Mouse (Mus musculus) midbrain, embryonic 15.5 days (tissue): ENCODE measurements around the gene Frmd4a. TPM values are rescaled to one million over a fixed set of nuclear protein-coding genes. Genes with fewer than 3 reads are reported as not detected.
"Not testable (repeated sequence)": the region's sequence is repeated elsewhere in the genome, so short reads cannot be mapped to it uniquely, and the experiment has no call there.

Experiments used
- ATAC-seq: fragments of 200-750 bp; cut with Nextera tagmentation; replicated peaks from 2 replicates; pipeline ENCODE4 v1.8.0; 2017; ENCODE audit warnings: moderate TSS enrichment
- H3K27ac ChIP-seq: fragments of 300-500 bp; sonication (generic); 2 replicates; pipeline ENCODE4 v1.5.1; 2015; ENCODE audit warnings: mild to moderate bottlenecking, inconsistent platforms
- H3K27me3 ChIP-seq: fragments of 300-500 bp; sonication (generic); replicated peaks from 2 replicates; pipeline ENCODE4 v1.6.1; 2015; ENCODE audit warnings: inconsistent platforms
- H3K36me3 ChIP-seq: fragments of 300-500 bp; sonication (generic); replicated peaks from 2 replicates; pipeline ENCODE4 v1.6.1; 2015; ENCODE audit warnings: inconsistent platforms
- H3K4me1 ChIP-seq: fragments of 300-500 bp; sonication (generic); 2 replicates; pipeline ENCODE4 v1.6.1; 2015; ENCODE audit warnings: inconsistent platforms
- H3K4me2 ChIP-seq: fragments of 300-500 bp; sonication (generic); 2 replicates; pipeline ENCODE4 v1.6.1; 2015; ENCODE audit warnings: inconsistent platforms, mild to moderate bottlenecking, moderate library complexity
- H3K4me3 ChIP-seq: fragments of 300-500 bp; sonication (generic); 2 replicates; pipeline ENCODE4 v1.5.1; 2015; ENCODE audit warnings: mild to moderate bottlenecking, inconsistent platforms
- H3K9ac ChIP-seq: fragments of 300-500 bp; sonication (generic); 2 replicates; pipeline ENCODE4 v1.6.1; 2015; ENCODE audit warnings: mild to moderate bottlenecking, inconsistent platforms
- H3K9me3 ChIP-seq: fragments of 300-500 bp; sonication (generic); 2 replicates; pipeline ENCODE4 v1.6.1; 2016; ENCODE audit warnings: inconsistent platforms
- WGBS: fragments of 180-500 bp; shearing (Covaris S2); methylation state at CpG from one replicate; pipeline ENCODE4 v1.1.7; 2015; ENCODE audit warnings: mixed read lengths; 5-methylcytosine and 5-hydroxymethylcytosine counted together
- polyA plus RNA-seq: library from polyadenylated mRNA; unstranded; fragments of >200 nt; fragmentation: Nextera tagmentation; extraction: Ambion mirVana; gene quantifications from 2 replicates; pipeline ENCODE4 v1.2.1, GENCODE M21; 2015

The Frmd4a gene
- polyA plus RNA-seq, 1 experiment from 2014 or later = 62.7 TPM

DNA sequence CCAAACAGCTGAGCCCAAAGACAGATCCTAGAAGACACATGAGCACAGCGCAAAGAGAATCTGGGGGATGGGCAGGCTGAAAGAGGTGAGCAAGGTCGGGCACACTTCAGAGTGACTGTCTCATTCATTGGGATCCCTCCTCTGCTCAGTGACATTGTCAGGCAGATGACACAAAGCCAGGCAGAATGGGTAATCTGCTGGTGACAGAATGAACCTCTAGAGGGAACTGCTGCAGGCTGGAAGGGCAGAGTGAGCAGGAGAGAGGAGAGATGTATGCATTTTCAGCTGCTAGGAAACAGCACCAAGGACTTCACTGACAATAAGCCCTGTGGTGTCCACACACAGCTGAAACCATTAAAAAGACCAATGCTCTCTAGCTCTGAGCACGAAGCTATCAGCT is 211.0 kb downstream of the Frmd4a start:
- no peaks in the 10 kb centered on the region for H3K27me3 ChIP-seq
- no peaks in the 10 kb centered on the region for H3K36me3 ChIP-seq
- peak; percentile 41; the same call in 1 of the 2 replicates for ATAC-seq
- H3K9ac ChIP-seq = no peak overlapping the region
- H3K4me2 ChIP-seq = no peak overlapping the region
- H3K9me3 ChIP-seq = no peaks in the 10 kb centered on the region
- H3K4me3 ChIP-seq = no peak overlapping the region
- H3K27ac ChIP-seq = 0 out of 2 replicates have a peak overlapping the region, but pooled peaks have one; percentile 7
- peaks cover 39% of the 10 kb centered on the region for H3K4me1 ChIP-seq
- WGBS = 23% methylated on average over 3 of the region's 3 CpGs

DNA sequence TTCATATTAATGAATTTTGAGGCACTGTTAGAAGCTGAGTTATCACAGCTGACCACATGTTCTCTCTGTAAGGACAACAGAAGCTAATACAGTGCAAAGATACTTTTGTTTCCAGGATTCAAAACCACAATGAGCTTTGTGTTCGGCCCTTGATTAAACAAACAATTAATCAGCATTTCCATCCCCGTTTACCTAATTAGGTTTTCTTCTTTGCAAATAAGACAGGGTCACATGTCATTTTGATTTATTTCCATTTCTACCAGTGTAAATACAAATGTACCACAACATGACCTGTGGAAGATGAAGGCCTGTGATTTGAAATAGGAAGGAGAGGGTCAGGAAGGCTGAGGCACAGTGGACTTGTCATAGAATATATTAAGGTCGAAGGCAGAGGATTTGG is 214.8 kb downstream of the Frmd4a start:
- Histone ChIP-seq H3K4me2 (peak overlapping the region; percentile 38; the same call in 1 of the 2 replicates), H3K9me3 (no peaks in the 10 kb centered on the region), H3K36me3 (no peaks in the 10 kb centered on the region), H3K27ac (peak overlapping the region; percentile 71; the same call in 1 of the 2 replicates), H3K4me1 (peaks cover 35% of the 10 kb centered on the region), H3K27me3 (no peaks in the 10 kb centered on the region), H3K4me3 (no peak overlapping the region), H3K9ac (no peak overlapping the region)
- WGBS = 25% methylated on average over 3 of the region's 3 CpGs
- ATAC-seq = 0 out of 2 replicates have a peak, but pooled peaks have one; percentile 7

DNA sequence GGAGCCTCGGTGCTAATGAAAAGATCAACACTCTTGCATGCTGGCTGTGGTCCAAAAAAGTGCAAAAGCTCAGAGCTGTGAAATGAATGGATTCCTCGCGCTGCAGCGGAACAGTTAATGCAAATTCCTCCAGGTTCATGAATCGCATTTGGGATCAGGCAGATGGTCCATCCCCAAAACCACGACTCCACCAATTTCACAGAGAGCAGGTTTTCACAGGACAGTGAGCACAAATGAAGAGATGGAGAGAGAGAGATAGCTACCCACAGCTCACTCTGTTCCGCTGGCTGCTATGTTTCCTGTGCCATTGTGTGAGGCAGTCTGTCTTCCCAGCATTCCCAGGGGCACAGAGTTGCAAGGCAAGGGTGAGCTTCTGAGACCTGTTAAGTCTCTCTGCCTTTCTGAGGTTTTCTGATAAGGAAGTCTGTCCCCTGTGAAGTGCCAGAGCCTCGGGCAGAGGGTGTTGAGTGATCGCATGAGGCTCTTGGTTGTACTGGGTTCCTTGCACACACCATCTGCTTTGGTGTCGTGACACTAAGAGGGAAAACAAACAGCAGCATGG is 215.3 kb downstream of the Frmd4a start:
- no peaks in the 10 kb centered on the region for H3K27me3 ChIP-seq
- no peaks in the 10 kb centered on the region for H3K9me3 ChIP-seq
- 12% methylated on average over 10 of the region's 10 CpGs for WGBS
- H3K9ac ChIP-seq = 0 out of 2 replicates have a peak overlapping the region, but pooled peaks have one; percentile 2
- peak overlapping the region; percentile 71 for H3K27ac ChIP-seq
- peaks cover 31% of the 10 kb centered on the region for H3K4me1 ChIP-seq
- H3K4me3 ChIP-seq = no peak overlapping the region
- H3K4me2 ChIP-seq = peak overlapping the region; percentile 38
- peak; percentile 35; the same call in 1 of the 2 replicates for ATAC-seq
- no peaks in the 10 kb centered on the region for H3K36me3 ChIP-seq

DNA sequence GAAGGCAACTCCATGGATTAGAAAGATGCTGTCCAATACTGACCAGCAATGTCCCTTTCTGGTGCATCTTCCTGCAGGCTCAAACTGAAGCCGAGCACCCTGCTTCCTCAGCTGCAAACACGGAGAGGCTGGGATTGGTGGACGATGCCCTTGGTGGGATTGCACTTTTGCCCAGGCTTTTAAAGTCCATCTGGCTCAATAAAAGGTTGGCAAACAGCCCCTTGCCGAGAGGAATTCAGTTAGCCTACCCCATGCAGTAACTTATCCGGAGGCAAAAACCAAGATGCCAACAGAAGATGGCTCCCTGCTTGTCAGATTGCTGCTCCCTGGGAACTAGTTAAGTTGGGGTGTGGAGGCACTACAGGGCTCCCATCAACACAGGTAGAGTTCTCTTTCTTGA is 220.2 kb downstream of the Frmd4a start:
- no peak for ATAC-seq
- Histone ChIP-seq H3K9me3 (no peaks in the 10 kb centered on the region), H3K36me3 (no peaks in the 10 kb centered on the region), H3K9ac (no peak overlapping the region), H3K4me1 (peaks cover 15% of the 10 kb centered on the region), H3K27me3 (no peaks in the 10 kb centered on the region), H3K27ac (no peak overlapping the region), H3K4me2 (no peak overlapping the region), H3K4me3 (no peak overlapping the region)
- WGBS = 91% methylated on average over 5 of the region's 5 CpGs

DNA sequence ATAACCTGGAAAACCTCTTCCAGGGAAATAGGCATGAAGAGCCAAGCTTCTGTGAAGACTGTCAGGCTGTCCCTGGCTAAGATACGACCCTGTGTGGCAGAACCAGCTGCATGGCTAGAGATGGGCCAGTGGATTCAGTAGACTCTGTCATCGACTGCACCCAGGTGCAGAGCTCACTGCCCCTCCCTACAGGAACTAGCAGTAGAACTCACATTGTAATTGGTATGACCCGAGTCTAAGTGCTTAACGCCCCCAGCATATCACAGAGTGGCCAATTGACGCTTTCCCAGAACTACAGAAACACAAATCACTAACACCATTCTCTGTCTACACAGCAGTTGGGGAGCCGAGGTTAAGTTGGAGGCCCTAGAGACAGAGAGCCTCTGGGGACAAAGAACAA is 232.2 kb downstream of the Frmd4a start:
- no peaks in the 10 kb centered on the region for H3K27me3 ChIP-seq
- no peaks in the 10 kb centered on the region for H3K36me3 ChIP-seq
- ATAC-seq = no peak
- H3K4me2 ChIP-seq = no peak overlapping the region
- peaks cover 13% of the 10 kb centered on the region for H3K4me1 ChIP-seq
- H3K9me3 ChIP-seq = no peaks in the 10 kb centered on the region
- 30% methylated on average over 6 of the region's 6 CpGs for WGBS
- H3K9ac ChIP-seq = no peak overlapping the region
- no peak overlapping the region for H3K27ac ChIP-seq
- H3K4me3 ChIP-seq = no peak overlapping the region

DNA sequence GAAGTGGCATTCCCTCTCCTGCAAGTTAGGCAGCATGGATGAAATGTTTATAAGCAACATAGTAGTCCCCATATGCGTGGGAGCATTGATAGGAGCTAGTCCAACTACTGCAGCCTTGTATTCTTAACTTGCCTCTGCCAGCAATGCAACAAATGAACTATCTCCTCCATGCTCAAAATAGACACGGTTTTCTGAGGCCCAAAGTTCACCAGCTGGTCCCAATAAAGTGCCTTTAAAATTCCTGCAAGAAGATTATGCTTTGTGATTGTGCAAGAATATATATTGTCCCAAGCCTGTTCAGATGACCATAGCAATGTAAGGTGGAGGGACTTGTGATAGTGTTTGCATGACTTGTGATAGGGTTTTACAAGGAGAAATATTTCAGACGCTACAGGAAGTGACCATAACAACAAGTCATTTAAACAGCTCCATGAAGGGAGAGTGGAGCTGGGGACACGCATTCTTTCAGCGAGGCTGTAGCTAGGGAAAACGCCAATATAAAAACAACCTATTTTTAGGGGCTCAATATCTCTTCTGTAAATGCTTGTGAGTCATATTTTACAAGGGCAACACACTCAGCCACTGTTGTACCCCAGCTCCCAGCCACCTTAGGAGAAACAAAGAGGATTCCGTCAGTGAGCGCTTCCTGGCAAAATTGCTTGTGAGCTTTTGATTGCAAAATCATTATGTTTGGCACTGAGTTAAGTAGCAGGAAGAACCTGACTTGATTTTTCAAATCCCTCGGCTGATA is 235.2 kb downstream of the Frmd4a start:
- Histone ChIP-seq H3K27me3 (no peaks in the 10 kb centered on the region), H3K9me3 (no peaks in the 10 kb centered on the region), H3K4me3 (no peak overlapping the region), H3K9ac (no peak overlapping the region), H3K4me1 (peaks cover 13% of the 10 kb centered on the region), H3K36me3 (no peaks in the 10 kb centered on the region), H3K27ac (peak overlapping the region; percentile 65), H3K4me2 (no peak overlapping the region)
- whole genome bisulfite sequencing = 39% methylated on average over 9 of the region's 9 CpGs
- ATAC-seq = no peak

DNA sequence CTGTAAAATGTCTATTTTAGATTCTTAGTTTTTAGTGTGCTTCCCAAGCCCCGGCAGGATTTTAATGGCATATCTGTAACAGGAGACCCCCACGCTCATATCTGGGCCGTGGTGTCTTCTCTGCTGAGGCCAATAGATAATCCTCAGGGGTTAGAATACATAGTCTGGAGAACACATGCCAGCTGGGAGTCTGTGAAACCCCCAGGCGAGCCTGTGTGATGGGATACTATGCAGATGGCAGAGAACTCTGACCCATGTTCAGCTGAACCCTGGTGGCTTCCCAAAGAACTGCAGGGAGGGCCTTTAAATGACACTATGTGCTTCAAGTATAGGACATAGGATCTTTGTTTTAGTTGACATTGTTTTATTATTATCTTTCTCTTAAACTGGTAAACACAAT is 235.8 kb downstream of the Frmd4a start:
- no peaks in the 10 kb centered on the region for H3K9me3 ChIP-seq
- H3K36me3 ChIP-seq = no peaks in the 10 kb centered on the region
- no peak overlapping the region for H3K4me2 ChIP-seq
- no peaks in the 10 kb centered on the region for H3K27me3 ChIP-seq
- no peak overlapping the region for H3K9ac ChIP-seq
- WGBS = 16% methylated on average over 4 of the region's 4 CpGs
- peaks cover 13% of the 10 kb centered on the region for H3K4me1 ChIP-seq
- H3K27ac ChIP-seq = peak overlapping the region; percentile 65
- no peak overlapping the region for H3K4me3 ChIP-seq
- ATAC-seq = peak; percentile 57

DNA sequence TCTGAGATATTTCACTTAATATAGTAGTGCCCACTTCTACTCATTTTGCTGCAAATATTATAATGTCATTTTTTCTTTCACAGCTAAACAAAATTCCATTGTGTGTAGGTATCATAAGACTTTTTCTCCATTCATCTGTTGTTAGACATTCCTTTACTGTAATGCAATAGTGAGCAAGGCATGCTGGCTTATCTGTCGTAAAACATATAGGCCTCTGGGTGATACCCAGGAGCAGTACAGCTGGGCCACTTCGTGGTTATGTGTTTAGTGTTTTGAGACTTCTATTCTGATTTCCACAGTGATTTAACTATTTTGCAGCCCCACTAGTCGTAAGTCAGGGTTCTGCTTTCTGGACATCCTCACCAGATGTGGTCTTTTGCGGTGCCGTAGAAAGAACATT is 236.6 kb downstream of the Frmd4a start:
- ATAC-seq = no peak
- Histone ChIP-seq H3K27me3 (no peaks in the 10 kb centered on the region), H3K4me1 (peaks cover 13% of the 10 kb centered on the region), H3K4me2 (no peak overlapping the region), H3K9me3 (no peaks in the 10 kb centered on the region), H3K27ac (no peak overlapping the region), H3K4me3 (no peak overlapping the region), H3K9ac (no peak overlapping the region), H3K36me3 (no peaks in the 10 kb centered on the region)
- 86% methylated on average over 5 of the region's 5 CpGs for WGBS

DNA sequence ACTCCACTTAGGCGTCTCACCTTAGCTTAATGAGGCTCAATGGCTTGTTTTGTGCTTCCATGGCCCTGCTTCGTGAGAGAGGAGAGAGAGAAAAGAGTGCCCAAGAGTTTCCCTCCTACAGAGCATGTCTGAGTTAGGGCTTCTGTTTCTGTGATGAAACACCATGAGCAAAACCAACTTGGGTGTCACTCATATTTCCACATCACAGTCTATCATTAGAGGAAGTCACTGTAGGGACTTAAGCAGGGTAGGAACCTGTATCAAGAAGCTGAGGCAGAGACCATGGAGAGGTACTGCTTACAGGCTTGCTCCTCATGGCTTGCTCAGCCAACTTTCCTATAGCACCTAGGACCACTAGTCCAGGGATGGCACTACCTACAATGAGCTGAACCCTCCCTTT is 238.7 kb downstream of the Frmd4a start:
- no peak for ATAC-seq
- no peak overlapping the region for H3K4me3 ChIP-seq
- WGBS = 94% methylated on average over 2 of the region's 2 CpGs
- H3K27me3 ChIP-seq = no peaks in the 10 kb centered on the region
- no peak overlapping the region for H3K4me2 ChIP-seq
- H3K9ac ChIP-seq = no peak overlapping the region
- H3K27ac ChIP-seq = no peak overlapping the region
- H3K9me3 ChIP-seq = no peaks in the 10 kb centered on the region
- H3K36me3 ChIP-seq = no peaks in the 10 kb centered on the region
- peaks cover 21% of the 10 kb centered on the region for H3K4me1 ChIP-seq

DNA sequence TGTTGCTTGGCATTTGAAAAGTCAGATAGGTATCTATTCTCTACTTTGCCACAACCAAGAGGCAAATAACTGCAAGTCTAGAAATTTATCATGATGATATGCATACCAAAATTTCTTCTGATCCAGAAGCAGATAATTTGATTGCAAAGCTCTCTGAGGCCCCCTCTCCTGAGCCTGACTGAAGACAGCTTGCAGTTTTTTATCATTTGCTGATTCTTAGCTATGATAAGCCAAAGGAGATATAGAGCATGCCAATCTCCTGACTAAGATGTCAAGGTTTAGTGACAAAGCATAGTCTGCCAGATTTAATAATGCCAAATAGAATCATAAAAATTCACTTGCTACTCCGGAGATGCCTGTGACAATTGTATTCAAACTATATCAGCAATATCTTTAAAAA is 240.1 kb downstream of the Frmd4a start:
- WGBS = 78% methylated on average over 1 of the region's 1 CpGs
- H3K4me2 ChIP-seq = no peak overlapping the region
- no peak overlapping the region for H3K4me3 ChIP-seq
- H3K9ac ChIP-seq = no peak overlapping the region
- H3K36me3 ChIP-seq = no peaks in the 10 kb centered on the region
- H3K4me1 ChIP-seq = peaks cover 18% of the 10 kb centered on the region
- no peak overlapping the region for H3K27ac ChIP-seq
- H3K9me3 ChIP-seq = no peaks in the 10 kb centered on the region
- no peak for ATAC-seq
- H3K27me3 ChIP-seq = no peaks in the 10 kb centered on the region

DNA sequence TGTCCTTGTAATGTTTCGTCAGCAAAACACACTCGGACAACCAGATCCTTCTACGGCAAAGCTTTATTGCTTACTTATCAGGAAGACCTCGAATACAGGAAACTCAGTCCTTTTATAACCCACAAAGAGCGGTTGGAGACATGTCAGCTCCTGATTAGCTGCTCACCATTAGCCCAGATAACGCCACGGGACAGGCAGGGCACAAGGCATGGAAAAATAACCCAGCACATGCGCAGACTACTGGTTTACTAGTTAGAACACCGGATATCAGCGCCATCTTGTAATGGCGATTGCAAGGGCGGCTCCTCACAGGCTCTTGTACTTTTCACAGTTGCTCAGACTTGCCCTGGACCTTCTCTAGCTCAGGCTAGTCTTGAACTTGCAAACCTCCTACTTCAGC is 241.3 kb downstream of the Frmd4a start:
- not testable (repeated sequence) for H3K4me1 ChIP-seq, H3K27ac ChIP-seq, H3K4me3 ChIP-seq, H3K9ac ChIP-seq, H3K9me3 ChIP-seq, H3K4me2 ChIP-seq, H3K36me3 ChIP-seq, ATAC-seq, H3K27me3 ChIP-seq
- 92% methylated on average over 12 of the region's 12 CpGs for WGBS

DNA sequence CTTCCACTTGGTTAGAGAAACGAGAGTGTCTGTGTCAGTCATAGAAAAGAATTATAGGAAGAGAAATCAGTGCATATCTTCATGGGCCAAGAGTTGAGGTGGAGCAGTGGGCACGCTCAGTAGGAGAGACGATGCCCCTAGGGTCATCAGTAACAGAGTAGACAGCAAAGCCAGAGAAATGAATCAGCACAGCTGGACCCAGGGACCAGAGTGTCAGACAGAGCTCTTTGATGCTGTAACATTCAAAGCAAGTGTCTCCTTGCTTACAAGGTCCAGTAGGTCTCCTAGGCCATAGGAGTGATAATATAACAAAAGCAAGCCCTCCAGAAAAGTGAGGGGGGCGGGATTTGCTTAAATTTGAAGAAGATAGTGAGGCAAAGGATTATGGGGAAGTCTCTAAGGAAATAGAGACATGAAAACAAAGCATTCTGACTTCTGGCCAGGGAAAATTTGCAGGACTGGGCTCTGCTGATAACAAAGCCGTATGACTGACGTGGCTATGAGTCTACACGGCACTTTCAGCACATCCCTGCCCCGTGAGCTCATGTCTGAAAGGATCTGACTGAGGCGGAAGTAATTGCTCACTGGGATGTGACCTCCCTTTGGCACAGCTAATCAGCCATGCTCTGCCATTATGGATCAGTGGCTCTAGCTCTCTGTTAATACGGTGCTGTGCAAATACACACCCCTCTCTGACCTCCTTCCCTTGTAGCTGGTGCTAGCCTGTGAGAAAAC is 243.0 kb downstream of the Frmd4a start:
- no peaks in the 10 kb centered on the region for H3K36me3 ChIP-seq
- no peak overlapping the region for H3K4me2 ChIP-seq
- H3K9ac ChIP-seq = no peak overlapping the region
- peak overlapping the region; percentile 17; the same call in 1 of the 2 replicates for H3K27ac ChIP-seq
- H3K4me3 ChIP-seq = no peak overlapping the region
- H3K9me3 ChIP-seq = no peaks in the 10 kb centered on the region
- ATAC-seq = peak; percentile 71
- WGBS = 19% methylated on average over 10 of the region's 10 CpGs
- peaks cover 9% of the 10 kb centered on the region for H3K4me1 ChIP-seq
- H3K27me3 ChIP-seq = no peaks in the 10 kb centered on the region
